Mouse (Mus musculus) adrenal gland, adult 10 weeks (tissue): ENCODE measurements around the gene Gm8922. TPM values are rescaled to one million over a fixed set of nuclear protein-coding genes. Genes with fewer than 3 reads are reported as not detected.

Experiments
- polyA plus RNA-seq: library from polyadenylated mRNA; stranded (reverse); fragments of 350-450 nt; fragmentation: Illumina TruSeq; extraction: RNeasy Lipid Tissue Mini Kit (QIAGEN cat#74804); gene quantifications from one replicate; pipeline ENCODE4 v1.2.3, GENCODE M21; 2014; ENCODE audit warnings: low read depth, low replicate concordance

Gm8922 gene
- not detected for polyA plus RNA-seq

GRCm38 (mm10) chr5:11681659-11682058 lies at the start of gene Gm8922:
Gm8922 (plus strand) TSS chr5:11681959.

Other genes with a start within 250 kb of the Gm8922 start
- not detected for gene Gm8906, start 179.3 kb upstream of the Gm8922 start, polyA plus RNA-seq
- not detected for gene Gm6460, start 87.0 kb upstream of the Gm8922 start, polyA plus RNA-seq
- not detected for gene Gm8926, start 88.6 kb downstream of the Gm8922 start, polyA plus RNA-seq
- not detected for gene Gm6465, start 163.6 kb downstream of the Gm8922 start, polyA plus RNA-seq
- not detected for gene 4933402N22Rik, start 236.1 kb downstream of the Gm8922 start, polyA plus RNA-seq